26 mouse cellular contexts compared by ENCODE assay signal in the genomic region with DNA sequence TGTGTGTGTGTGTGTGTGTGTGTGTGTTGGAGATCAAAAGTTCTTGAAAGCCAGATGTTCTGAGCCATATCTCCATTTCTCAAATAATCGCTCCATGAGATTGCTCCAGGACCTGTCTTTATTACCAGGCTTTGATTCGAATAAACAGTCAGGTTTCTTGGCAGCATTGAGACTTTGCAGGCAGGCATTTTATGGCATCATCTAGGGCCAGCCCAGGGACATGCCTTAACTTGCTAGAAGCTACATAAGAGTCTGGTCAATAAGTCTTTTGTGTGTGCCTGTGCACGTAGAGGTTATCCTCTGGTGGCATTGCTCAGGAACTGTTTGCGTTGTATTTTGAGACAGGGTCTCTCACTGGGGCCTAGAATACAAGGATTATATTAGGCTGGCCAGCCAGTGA.
"Had no signal": no experiment of that assay in that cellular context is flagged by ENCODE, and none has a peak within 500 bp of the region (broad histone marks: within the 10 kb centered on the region; RNA-seq: fewer than 3 reads in every experiment).

No protein-coding gene starts in this region.

- H3K4me2 ChIP-seq: heart, embryonic 12.5 days; hindbrain, embryonic 12.5 days; hindbrain, embryonic 14.5 days; intestine, embryonic 15.5 days; limb, embryonic 12.5 days; liver, embryonic 11.5 days; liver, embryonic 13.5 days had no signal

- H3K4me1 ChIP-seq: hindbrain, embryonic 10.5 days; hindbrain, embryonic 12.5 days; intestine, embryonic 15.5 days; limb, embryonic 12.5 days had no signal

- H3K27me3 ChIP-seq: heart, embryonic 12.5 days; hindbrain, embryonic 12.5 days; intestine, embryonic 15.5 days; liver, embryonic 13.5 days had no signal

- H3K36me3 ChIP-seq: heart, embryonic 10.5 days; heart, embryonic 12.5 days; hindbrain, embryonic 10.5 days; hindbrain, embryonic 12.5 days; intestine, embryonic 15.5 days; limb, embryonic 10.5 days; limb, embryonic 12.5 days; liver, embryonic 13.5 days had no signal

- DNase-seq: gastrocnemius, postnatal 14 days; gastrocnemius, postnatal 36 days; heart, adult 18-20 months; heart, postnatal 10 days; heart, postnatal 4 days; kidney, adult 18-20 months; kidney, adult 8-10 months; kidney, postnatal 10 days; kidney, postnatal 25 days; kidney, postnatal 4 days; liver; liver, embryonic 13.5 days had no signal

- H3K9me3 ChIP-seq: heart, embryonic 10.5 days; heart, embryonic 12.5 days; hindbrain, embryonic 10.5 days; hindbrain, embryonic 12.5 days; intestine, embryonic 15.5 days; limb, embryonic 10.5 days; limb, embryonic 12.5 days; liver, embryonic 13.5 days had no signal

- H3K27ac ChIP-seq: heart, embryonic 10.5 days; hindbrain, embryonic 10.5 days; hindbrain, embryonic 12.5 days; hindbrain, embryonic 14.5 days; intestine, embryonic 15.5 days; layer of hippocampus, adult 2 months; left cerebral cortex, adult 2 months; limb, embryonic 10.5 days; limb, embryonic 12.5 days; liver, embryonic 13.5 days had no signal

- H3K9ac ChIP-seq: heart, embryonic 12.5 days; hindbrain, embryonic 12.5 days; hindbrain, embryonic 14.5 days; intestine, embryonic 15.5 days; limb, embryonic 12.5 days; liver, embryonic 13.5 days had no signal

- H3K4me3 ChIP-seq: heart, embryonic 10.5 days; heart, embryonic 12.5 days; hindbrain, embryonic 10.5 days; hindbrain, embryonic 12.5 days; intestine, embryonic 15.5 days; layer of hippocampus, adult 2 months; left cerebral cortex, adult 2 months; limb, embryonic 10.5 days; limb, embryonic 12.5 days; liver, embryonic 13.5 days had no signal

- ATAC-seq: hindbrain, embryonic 16.5 days; inflammation-experienced regulatory T-cells, adult 6 months; intestine, embryonic 15.5 days; intestine, postnatal 0 days had no signal
